Mouse (Mus musculus) C2C12 (cell line): ENCODE measurements around the gene Rxfp1.

Source experiments
- CTCF ChIP-seq: IDR thresholded peaks from one replicate; pipeline ENCODE4 v1.5.1; 2011; ENCODE audit not compliant: control insufficient read depth, insufficient read depth, insufficient read length
- MAX ChIP-seq: IDR thresholded peaks from one replicate; pipeline ENCODE4 v1.6.1; 2011; ENCODE audit warnings: mild to moderate bottlenecking, control low read depth
- MYOG ChIP-seq: IDR thresholded peaks from one replicate; pipeline ENCODE4 v1.6.1; 2011; ENCODE audit not compliant: control insufficient read depth, insufficient read length; ENCODE audit errors: extremely low read depth

GRCm38 (mm10) chr3:79740351-79740750 lies 2.7 kb upstream of the Rxfp1 start:
- TF ChIP-seq MAX (no peak), CTCF (no peak), MYOG (no peak)
